Mouse (Mus musculus) brown adipose tissue, adult 24 weeks (tissue): ENCODE results near the gene Cacng5. TPM values are rescaled to one million over a fixed set of nuclear protein-coding genes. Genes with fewer than 3 reads are reported as not detected.

Source experiments
- H3K27ac ChIP-seq: fragments of 200-500 bp; replicated peaks from 2 replicates; pipeline ENCODE4 v1.5.1; 2012; ENCODE audit warnings: low read depth, mild to moderate bottlenecking, low read length
- H3K4me1 ChIP-seq: fragments of 200-500 bp; 2 replicates; pipeline ENCODE4 v1.6.1; 2012; ENCODE audit warnings: low read length, mixed read lengths; ENCODE audit not compliant: control insufficient read depth, insufficient read depth, insufficient read length
- H3K4me3 ChIP-seq: fragments of 200-500 bp; 2 replicates; pipeline ENCODE4 v1.5.1; 2012; ENCODE audit warnings: low read depth, mild to moderate bottlenecking, low read length, moderate library complexity; ENCODE audit not compliant: insufficient read depth
- polyA plus RNA-seq: library from polyadenylated mRNA; stranded (reverse); fragments of >200 nt; gene quantifications from 2 replicates; pipeline ENCODE4 v1.2.4, GENCODE M21; 2012; ENCODE audit not compliant: missing spikeins, insufficient read depth, insufficient read length

The Cacng5 gene
- polyA plus RNA-seq, 1 experiment = not detected

- no peak overlapping the region for H3K27ac ChIP-seq
- H3K4me3 ChIP-seq = no peak overlapping the region
Observed at GRCm38 (mm10) chr11:107913317-107913716, 1.5 kb downstream of the Cacng5 start.

GRCm38 (mm10) chr11:107905364-107905763, 9.5 kb downstream of the Cacng5 start:
- Histone ChIP-seq H3K27ac (no peak overlapping the region), H3K4me3 (no peak overlapping the region), H3K4me1 (peaks cover 3% of the 10 kb centered on the region; the same call in 1 of the 2 replicates)

More at GRCm38 (mm10) chr11:107913317-107913716, 1.5 kb downstream of the Cacng5 start:
- no peaks in the 10 kb centered on the region for H3K4me1 ChIP-seq

GRCm38 (mm10) chr11:107903966-107904605, 10.8 kb downstream of the Cacng5 start:
- Histone ChIP-seq H3K27ac (no peak overlapping the region), H3K4me1 (peaks cover 3% of the 10 kb centered on the region; the same call in 1 of the 2 replicates), H3K4me3 (no peak overlapping the region)

GRCm38 (mm10) chr11:107900470-107900869, 14.4 kb downstream of the Cacng5 start:
- Histone ChIP-seq H3K4me3 (no peak overlapping the region), H3K27ac (no peak overlapping the region), H3K4me1 (peaks cover 3% of the 10 kb centered on the region; the same call in 1 of the 2 replicates)

GRCm38 (mm10) chr11:107898698-107899097, 16.2 kb downstream of the Cacng5 start:
- peaks cover 3% of the 10 kb centered on the region; the same call in 1 of the 2 replicates for H3K4me1 ChIP-seq
- no peak overlapping the region for H3K27ac ChIP-seq
- no peak overlapping the region for H3K4me3 ChIP-seq

GRCm38 (mm10) chr11:107895635-107896034, 19.2 kb downstream of the Cacng5 start:
- no peak overlapping the region for H3K4me3 ChIP-seq
- no peaks in the 10 kb centered on the region for H3K4me1 ChIP-seq
- H3K27ac ChIP-seq = no peak overlapping the region

GRCm38 (mm10) chr11:107891377-107891776, 23.5 kb downstream of the Cacng5 start:
- H3K4me3 ChIP-seq = no peak overlapping the region
- no peak overlapping the region for H3K27ac ChIP-seq
- no peaks in the 10 kb centered on the region for H3K4me1 ChIP-seq

GRCm38 (mm10) chr11:107887342-107887741, 27.5 kb downstream of the Cacng5 start:
- no peaks in the 10 kb centered on the region for H3K4me1 ChIP-seq
- H3K4me3 ChIP-seq = no peak overlapping the region
- H3K27ac ChIP-seq = no peak overlapping the region

- H3K4me1 ChIP-seq = no peaks in the 10 kb centered on the region
- H3K27ac ChIP-seq = no peak overlapping the region
Observed at GRCm38 (mm10) chr11:107876840-107877239, 38.0 kb downstream of the Cacng5 start.

GRCm38 (mm10) chr11:107875861-107876494, 38.9 kb downstream of the Cacng5 start:
- Histone ChIP-seq H3K4me3 (no peak overlapping the region), H3K27ac (no peak overlapping the region), H3K4me1 (no peaks in the 10 kb centered on the region)

More at GRCm38 (mm10) chr11:107876840-107877239, 38.0 kb downstream of the Cacng5 start:
- no peak overlapping the region for H3K4me3 ChIP-seq

GRCm38 (mm10) chr11:107872743-107873142, 42.1 kb downstream of the Cacng5 start:
- H3K4me1 ChIP-seq = no peaks in the 10 kb centered on the region
- no peak overlapping the region for H3K27ac ChIP-seq
- H3K4me3 ChIP-seq = no peak overlapping the region

- Histone ChIP-seq H3K27ac (no peak overlapping the region), H3K4me1 (no peaks in the 10 kb centered on the region), H3K4me3 (no peak overlapping the region)
Observed at GRCm38 (mm10) chr11:107867509-107867908, 47.3 kb downstream of the Cacng5 start.

- Histone ChIP-seq H3K4me3 (no peak overlapping the region), H3K4me1 (no peaks in the 10 kb centered on the region), H3K27ac (no peak overlapping the region)
Observed at GRCm38 (mm10) chr11:107865128-107865527, 49.7 kb downstream of the Cacng5 start.

- Histone ChIP-seq H3K4me1 (no peaks in the 10 kb centered on the region), H3K4me3 (no peak overlapping the region), H3K27ac (no peak overlapping the region)
Observed at GRCm38 (mm10) chr11:107864024-107864423, 50.8 kb downstream of the Cacng5 start.

GRCm38 (mm10) chr11:107861738-107862137, 53.1 kb downstream of the Cacng5 start:
- Histone ChIP-seq H3K27ac (no peak overlapping the region), H3K4me3 (no peak overlapping the region), H3K4me1 (no peaks in the 10 kb centered on the region)

- Histone ChIP-seq H3K4me3 (no peak overlapping the region), H3K4me1 (no peaks in the 10 kb centered on the region), H3K27ac (no peak overlapping the region)
Observed at GRCm38 (mm10) chr11:107859871-107860270, 55.0 kb downstream of the Cacng5 start.
